Mouse (Mus musculus) spleen, postnatal 4 days (tissue): ENCODE results near the gene Polr3b.

Experiments used
- DNase-seq, 2 experiments: peaks; one replicate each; pipeline ENCODE4 v3.0.0; 2022; ENCODE audit warnings: low spot score in 2 of 2

The Polr3b gene

DNA sequence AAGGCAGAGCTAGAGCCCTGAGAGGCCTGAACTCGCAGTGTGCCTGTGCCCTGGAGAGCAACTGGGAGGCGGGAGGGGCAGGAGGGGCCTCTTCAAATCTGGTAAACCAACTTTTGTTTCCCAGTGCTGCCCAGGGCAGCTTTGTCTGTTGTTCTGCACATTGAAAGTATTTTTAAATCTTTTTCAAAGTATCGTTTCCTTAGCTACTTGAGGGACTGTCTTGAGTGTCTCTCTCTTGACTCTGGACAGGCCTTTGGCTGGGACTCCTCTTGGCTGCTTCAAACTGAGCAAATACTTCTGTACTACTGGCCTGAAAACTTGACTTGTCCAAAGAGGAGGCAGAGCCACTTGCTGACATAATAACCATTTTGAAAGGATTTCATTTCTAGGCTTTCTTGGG is 11.3 kb upstream of the Polr3b start:
- no peak for DNase-seq

DNA sequence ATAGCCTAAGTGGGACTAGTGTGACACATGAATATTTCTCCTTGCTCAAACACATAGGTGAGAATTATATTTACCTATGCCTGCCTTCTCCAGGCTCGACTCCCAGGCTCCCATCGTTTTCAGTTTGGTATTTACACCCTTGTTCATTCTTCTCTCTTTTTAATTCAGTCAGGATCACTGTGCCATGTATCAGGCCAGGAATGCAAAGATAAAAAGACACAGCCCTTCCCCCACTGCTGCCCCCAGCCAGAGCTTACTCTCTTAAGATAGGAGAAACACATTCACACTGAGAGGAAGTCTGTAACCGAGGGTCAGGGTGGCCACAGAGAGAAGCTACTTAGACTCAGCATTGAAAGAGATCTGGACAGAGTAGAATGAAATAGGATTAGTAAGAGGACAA is 10.4 kb upstream of the Polr3b start:
- DNase-seq: no peak

DNA sequence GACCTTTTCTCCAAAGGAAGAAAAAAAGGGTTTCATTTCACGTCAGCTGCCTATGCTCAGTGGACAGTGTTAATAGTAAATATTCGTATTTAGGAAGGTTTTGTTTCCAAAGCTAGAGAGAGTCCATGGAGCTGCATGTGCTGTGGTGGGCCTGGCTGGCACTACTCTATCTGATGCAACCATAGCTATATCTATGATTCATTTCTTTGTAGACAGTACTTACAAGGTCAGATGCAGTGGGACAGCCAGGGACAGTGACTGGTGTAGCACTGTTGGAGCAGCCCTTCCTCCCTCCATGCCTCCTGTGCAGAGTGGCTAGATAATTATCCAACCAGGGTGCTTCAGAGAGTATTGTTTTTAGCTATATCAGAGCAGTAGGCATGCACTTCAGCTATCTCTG is 9.8 kb upstream of the Polr3b start:
- DNase-seq: no peak

DNA sequence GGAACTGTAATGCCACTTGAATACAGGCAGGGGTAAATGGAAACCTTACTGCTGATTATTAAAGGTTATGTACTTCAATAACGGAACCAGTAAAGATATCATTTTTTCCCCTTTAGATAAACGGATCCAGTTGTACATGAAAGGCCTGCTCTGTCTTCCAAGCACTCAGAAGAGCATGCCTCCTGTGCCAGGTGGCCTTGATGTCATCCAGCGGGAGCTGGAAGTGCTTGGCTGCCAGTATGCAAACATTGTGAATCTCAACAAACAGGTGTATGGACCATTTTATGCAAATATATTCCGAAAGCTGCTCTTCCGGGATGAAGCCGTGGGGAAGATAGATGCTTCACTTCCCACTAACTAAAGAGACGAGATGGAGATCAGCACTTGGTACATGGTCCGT is 8.7 kb upstream of the Polr3b start:
- no peak for DNase-seq

DNA sequence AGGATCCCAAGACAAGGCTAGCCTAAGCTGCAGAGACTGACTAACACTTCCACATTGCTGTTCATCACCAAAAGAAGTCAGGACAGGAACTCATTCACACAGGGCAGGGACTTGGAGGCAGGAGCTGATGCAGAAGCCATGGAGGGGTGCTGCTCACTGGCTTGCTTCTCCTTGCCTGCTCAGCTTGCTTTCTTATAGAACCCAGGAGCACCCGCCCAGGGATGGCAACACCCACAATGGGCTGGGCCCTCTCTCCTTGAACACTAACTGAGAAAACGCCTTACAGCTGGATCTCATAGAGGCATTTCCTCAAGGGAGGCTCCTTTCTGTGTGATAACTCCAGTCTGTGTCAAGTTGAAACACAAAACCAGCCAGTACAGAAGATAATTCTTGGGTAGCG is 7.0 kb upstream of the Polr3b start:
- DNase-seq: no peak

DNA sequence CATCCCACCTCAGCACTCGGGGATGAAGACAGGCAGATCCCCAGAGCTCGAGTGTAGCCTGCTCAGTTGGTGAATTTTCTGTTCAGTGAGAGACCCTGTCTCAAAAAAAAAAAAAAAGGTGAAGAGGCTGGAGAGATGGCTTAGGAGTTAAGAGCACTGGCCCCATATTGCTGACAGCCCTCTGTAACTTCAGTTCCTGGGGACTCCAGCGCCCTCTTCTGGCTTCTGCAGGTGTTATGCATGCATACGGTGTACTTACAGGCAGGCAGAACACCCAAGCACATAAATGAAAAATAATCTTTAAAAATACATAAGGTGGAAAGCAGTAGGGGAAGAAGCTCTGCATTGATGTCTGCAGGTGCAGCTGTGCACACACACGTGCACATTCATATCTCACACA is 9.1 kb downstream of the Polr3b start:
- DNase-seq: peak in 1 of 2 experiments; percentile 39

DNA sequence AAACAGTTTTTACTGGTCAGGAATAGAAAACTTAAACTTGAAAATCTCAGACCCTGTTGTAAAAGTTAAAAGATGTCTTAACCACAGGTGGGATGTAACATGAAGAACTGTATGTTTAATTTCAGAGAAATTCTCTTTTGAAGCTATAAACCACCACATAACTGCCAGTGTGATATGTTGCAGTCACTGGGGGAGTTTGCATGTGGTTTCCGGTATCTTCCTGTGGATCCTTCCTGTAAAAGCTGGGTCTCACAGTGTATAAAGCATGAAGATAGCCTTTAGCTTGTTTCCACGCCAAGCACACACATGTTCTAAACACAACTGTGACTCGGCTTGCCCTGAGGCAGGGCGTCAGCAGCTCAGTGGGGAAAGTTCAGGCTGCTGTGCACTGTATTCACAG is 9.9 kb downstream of the Polr3b start:
- DNase-seq: no peak

DNA sequence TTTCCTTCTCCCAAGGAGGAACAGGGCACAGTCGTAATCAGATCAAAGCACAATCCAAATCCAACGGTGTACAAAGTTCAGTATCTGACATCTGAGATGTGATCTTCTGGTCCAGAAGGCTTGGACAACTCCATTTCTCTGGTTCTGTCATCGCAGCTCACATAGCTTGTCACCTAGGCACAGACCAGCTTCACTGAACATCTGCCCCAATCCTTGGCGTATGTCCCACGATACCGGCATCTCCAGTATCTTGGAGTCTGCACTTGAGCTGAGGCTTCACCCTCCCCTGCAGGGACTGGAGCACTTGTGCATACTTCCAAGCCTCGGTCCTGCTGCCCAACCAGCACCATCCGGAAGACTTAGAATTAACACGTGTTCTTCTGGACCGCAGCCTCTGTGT is 14.6 kb downstream of the Polr3b start:
- no peak for DNase-seq

DNA sequence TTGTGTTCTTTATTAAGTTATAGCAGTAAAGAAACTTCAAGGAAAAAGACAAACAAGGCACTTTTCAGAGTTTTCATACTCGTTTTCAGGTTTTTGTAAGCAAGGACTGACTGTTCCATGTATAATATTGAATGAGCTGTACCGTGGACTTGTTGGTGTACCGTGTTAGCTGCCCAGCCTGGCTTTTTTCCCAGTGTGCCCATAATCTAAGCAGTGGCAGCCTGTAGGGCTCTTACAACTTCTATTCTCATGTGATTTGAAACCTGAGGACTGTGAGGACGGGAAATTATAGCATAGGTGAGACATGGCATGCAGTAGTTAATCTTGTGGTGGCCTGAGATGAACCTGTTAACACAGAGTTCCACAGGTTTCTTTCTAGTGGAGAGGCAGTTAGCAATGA is 16.3 kb downstream of the Polr3b start:
- no peak for DNase-seq

DNA sequence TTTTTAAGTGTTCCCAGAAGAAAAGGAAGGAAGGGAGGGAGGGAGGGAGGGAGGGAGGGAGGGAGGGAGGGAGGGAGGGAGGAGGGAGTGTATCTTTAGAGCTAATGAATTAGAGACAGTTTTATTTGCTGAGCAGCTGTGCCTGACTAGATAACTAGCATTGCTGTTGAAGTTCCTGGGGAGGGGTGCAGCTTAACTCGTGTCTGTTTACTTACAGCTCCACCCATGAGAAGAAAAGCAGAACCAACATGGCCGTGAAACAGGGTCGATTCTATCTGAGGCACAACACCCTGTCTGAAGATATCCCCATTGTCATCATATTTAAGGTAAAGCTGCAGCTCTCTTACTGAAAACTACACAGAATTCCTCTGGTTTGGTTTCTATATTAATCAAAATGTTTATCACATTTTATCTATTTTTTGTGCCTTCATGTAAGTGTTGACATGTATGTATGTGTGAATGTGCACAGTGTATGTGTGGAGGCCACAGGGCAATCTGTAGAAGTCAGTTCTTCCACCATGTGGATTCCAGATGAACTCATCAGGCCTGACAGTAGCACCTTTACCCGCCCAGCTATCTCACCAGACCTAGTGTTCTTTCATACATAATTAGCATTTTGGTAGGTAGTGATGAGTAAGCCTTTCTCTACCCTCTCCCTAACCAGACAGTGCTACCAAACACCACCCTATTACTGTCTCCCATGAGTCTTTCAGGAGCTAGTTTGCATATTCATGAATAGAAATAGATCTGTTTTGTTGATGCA is 17.6 kb downstream of the Polr3b start:
- no peak for DNase-seq

DNA sequence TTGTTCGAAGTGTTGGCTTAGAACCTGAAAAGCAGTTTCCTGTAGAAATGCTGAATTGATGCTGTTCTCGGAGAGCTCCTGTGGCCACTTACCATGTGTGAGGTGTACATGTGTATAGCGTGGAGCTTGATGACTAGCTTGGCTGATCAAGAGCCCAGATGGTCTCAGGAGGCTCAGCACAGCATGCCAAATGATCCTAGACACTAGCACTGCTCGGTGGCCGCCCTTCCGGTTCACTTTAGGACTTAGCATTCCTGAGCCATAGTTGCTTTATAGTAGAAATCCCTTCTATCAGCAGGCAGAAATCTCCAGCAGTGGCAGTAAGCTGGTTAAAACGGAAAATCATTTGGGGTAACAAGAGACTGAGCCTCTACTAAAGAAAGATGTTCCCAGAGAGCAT is 18.8 kb downstream of the Polr3b start:
- DNase-seq: no peak

DNA sequence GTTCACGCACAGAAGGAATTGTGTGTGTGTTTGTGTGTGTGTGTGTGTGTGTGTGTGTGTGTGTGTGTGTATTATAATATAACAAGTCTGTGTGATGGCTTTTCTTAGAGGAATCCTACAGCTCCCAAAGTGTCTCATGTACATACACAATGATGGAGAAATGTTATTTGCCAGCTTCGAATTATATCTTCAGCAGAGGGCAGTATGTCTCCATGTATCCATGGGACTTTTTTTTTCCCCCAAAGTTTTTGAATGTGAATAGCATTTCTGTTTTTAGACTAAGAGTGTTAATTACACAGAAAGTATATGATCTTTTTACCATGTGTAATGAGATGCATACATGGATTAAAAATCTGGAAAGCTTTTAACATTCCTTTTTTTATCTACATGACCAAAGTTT is 19.5 kb downstream of the Polr3b start:
- DNase-seq: no peak

DNA sequence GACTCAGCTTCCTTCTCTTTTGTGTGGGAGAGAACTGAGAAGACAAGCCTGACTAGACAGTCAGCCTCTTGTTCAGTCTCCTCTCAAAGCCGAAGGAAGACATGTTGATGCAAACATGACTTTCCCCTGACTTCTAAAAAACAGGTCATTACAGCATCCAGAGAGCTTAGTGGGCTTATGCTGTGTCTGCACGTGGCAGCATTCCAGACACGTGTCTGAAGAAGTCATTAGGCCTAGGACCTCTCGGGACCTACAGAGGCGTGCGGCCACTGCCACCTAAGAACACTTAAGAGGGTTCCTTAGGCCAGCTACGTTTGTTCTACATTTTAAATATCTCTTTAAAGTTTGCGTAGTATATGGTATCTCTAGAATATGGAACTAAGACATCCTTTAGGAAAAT is 23.8 kb downstream of the Polr3b start:
- DNase-seq: no peak

DNA sequence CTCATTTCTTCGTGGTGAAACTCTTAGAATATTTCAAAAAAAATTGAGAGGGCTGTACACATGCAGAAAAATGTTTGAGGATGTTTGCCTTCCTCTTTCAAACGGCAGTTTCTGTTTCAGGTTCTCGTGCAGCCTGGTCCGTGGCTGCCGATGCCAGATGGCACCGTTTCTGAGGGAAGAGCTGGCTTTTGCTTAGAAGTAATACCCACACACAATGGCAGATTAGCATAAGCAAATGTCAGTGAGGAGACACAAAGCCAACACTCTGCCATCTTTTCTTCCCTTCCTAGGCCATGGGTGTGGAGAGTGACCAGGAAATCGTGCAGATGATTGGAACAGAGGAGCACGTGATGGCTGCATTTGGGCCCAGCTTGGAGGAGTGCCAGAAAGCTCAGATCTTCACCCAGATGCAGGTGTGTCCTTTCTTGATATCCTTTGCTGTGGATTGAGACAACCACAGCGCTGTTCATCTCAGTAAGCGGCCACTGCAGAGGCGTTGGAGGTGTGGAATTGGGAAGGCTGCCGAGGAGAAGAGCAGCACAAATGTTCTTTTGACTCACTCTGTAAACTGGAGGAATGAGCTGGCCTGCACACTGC is 24.5 kb downstream of the Polr3b start:
- DNase-seq: peak; percentile 52 to 73

DNA sequence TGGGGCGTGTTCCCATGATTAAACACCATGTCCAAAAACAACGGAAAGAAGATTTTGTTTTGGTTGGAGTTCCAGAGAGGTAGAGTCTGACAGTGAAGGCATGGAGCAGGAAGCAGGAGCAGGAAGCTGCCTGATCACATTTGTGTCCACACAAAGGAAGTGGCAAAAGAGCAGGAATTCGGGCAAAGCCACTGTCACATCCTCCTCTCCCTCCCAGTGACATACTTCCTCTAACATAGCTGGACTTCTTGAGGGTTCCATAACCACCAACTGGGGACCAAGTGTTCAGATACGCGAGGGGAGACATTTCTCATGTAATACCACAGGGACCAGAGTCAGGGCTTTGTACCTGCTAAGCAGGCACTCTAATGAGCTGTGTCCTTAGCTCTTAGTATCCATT is 25.2 kb downstream of the Polr3b start:
- DNase-seq: no peak

DNA sequence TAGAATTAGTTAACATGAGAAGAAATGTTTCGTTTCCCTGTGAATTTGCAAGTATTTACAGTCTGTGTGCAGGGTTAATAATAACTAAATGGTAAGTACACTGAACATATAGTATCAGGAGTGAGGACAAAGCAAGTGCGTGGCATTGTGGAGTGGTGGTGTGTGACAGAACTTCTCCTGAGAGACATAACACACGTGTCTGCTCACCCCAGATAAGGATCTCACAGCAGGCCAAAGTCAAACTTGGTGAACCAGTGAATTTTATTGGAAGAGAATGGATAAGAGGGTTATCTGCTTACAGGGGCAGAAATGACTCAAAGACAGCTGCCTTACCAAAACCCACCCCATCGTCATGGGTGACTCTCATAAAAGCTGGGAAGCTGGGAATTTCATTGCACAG is 26.8 kb downstream of the Polr3b start:
- no peak for DNase-seq

DNA sequence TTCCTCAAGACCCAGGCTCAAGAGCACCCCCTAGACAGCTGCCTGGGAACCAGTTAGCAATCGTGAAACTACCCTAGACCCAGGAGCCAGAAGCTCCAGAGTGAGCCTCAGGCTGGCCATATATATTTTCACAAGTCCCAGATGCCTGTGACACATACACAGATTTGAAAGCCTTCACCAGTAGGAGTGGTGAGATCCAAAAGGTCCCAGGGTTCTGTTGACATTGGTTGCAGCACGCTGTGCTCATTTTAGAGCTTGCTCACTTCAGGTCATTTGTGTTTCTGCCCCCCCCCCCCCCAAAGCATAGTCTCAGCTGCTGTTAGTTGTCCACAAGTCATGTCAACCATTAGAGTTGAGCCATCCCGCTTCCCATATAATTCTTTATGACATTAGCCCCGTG is 31.9 kb downstream of the Polr3b start:
- no peak for DNase-seq

DNA sequence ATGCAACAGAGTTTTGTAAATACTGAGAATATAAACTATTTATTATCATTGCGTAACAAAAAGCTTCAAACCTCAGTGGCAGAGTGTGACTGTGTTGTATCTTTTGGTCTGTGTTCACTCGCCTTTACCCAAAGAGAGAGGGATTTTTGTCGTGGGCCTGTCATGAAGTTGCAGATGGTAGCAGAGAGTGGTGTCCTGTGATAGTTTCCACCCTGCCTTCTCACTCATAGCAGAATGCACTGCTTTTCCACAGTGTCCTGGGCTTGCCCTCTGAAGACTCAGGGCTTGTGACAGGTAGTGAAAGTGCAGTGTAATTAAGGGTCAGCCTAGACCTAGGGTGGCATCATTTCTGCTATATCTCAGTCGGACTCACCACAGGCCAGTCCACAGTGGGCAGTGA is 32.6 kb downstream of the Polr3b start:
- DNase-seq: no peak

DNA sequence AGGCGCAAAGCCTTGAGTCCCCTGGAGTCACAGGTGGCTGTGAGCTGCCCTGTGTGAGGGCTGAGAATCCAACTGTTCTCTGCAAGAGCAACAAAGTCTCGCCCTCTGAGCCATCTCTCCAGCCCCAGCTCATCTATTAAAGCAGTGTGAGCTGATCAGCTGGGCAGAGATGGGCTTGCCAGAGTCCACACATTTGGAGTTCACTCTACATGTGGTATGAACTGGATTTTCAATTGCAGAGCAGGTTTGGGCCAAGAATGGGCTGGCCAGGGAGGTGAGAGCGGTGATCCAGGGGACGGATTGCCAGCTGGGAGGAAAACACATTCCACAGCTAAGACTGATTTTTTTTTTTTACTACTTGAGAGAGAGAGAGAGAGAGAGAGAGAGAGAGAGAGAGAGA is 34.5 kb downstream of the Polr3b start:
- DNase-seq: no peak

DNA sequence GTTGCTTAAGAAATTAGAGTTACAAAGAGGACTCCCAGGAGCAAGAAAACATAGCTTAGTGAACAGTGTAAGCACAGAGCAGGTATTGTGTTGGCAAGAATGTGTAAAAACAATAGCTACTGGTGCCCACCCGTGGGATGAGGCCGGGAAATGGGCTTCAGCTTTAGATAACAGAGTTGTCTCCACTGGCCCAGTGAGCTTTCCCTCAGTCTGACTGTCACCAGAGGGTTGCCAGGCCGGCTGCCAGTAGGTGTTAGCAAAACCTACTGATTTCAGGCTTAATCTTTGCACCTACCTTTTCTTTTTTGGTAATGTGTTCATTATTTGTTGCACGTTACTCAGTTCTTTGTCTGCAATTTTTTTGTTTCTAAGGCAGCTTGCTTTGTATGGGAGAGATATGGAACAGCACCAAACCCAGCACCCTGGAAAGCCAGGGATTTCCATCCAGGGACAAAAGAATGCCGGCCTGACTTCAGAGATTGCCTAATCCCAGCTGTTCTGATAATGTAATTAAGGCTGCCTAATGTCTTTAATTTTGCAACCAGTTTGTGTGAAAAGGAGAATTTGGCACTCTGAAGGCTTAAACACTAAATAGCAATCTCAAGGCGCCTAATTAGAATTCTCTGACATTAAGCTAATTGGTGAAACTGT is 35.5 kb downstream of the Polr3b start:
- DNase-seq: no peak

DNA sequence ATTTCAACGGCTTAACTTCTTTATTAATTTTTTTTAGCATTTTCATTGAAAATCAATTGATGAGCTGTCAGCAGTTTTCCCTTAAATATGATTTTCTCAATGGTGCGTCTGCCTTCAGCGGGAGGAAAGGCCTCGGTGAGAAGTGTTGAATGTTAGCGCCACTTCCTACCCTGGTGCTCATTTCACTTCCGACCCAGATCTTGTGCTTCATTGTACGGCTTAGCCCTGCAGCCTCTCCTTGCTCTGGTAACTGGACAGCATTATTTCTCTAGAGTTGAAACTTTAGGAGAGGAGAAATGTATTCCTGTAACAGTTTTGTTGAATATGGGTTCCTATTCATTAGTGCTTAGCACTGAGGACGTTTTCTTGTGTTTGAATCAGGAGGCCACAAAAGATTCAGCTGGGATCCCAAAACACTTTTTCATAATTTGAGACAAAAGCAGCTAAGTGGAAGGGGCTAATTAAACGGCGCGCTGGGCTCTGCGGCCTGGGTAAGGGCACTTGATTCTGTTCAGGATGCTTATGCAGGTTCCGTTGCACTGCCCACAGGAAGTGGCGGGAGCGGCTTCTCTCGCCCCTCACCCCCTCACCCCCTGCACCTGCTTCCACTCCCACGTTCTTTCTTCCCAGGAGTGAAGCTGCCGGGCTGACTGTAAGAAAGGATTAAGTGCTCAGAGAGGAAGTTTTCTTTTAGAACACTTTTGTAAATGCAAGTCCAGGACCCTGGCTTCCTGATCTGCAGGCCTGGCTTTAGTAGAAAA is 36.2 kb downstream of the Polr3b start:
- DNase-seq: no peak

DNA sequence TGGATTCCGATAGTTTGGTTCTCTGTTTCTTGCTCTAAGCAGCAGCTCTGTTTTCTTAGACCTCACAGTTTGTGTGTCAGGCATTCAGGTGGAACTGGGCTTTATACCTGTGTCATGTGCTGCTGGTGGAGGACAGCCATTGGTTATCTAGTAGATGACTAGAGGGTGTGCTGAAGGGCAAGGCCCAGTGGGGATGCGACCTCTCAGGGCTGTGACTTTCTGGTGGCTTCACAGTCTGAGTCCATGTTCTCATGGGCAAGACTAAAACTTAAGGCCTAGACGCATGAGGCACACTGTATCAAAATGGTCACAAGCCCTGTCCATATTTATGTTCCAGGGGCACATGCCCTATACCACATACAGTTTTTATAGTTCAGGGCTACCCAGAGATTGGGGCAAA is 37.2 kb downstream of the Polr3b start:
- DNase-seq: no peak

DNA sequence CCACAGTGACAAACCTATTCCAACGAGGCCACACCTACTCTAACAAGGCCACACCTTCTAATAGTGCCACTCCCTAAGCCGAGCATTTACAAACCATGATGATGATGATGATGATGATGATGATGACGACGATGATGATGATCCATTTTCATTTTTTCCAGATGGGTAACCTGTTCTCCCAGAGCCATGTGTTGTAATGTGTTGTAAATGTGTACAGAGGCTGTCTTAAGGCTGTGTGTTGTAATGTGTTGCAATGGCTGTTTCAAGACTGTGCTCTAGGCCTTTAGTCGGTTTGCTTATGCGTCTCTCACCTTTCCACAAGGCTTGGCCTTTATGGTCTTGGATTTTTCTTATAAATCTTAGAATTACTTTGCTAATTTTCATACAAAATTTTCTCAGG is 40.0 kb downstream of the Polr3b start:
- no peak for DNase-seq
